Mouse (Mus musculus): ENCODE measurements around the gene Lmx1b. TPM values are rescaled to one million over a fixed set of nuclear protein-coding genes. Genes with fewer than 3 reads are reported as not detected.

Gene Lmx1b
- polyA plus RNA-seq, 1 experiment from 2014 or later = 0.85 TPM

GRCm38 (mm10) chr2:33555573-33555972 is 84.7 kb downstream of the Lmx1b start:
- H3K27me3 ChIP-seq (replicated peaks; ENCODE audit: low read depth, poor library complexity, severe bottlenecking) = peaks cover 50% of the 10 kb centered on the region
- no peaks in the 10 kb centered on the region for H3K36me3 ChIP-seq (replicated peaks)

GRCm38 (mm10) chr2:33552672-33553071 is 87.6 kb downstream of the Lmx1b start:
- Histone ChIP-seq H3K27me3 (replicated peaks; ENCODE audit: low read depth, poor library complexity, severe bottlenecking) (peaks cover 41% of the 10 kb centered on the region), H3K36me3 (replicated peaks) (no peaks in the 10 kb centered on the region), H3K9me3 (no peaks in the 10 kb centered on the region), H3K4me1 (no peaks in the 10 kb centered on the region), H3K27ac (replicated peaks) (no peak overlapping the region), H3K4me3 (no peak overlapping the region)
- WGBS = 59% methylated on average over 5 of the region's 5 CpGs
- no peak for DNase-seq (ENCODE audit: low spot score)

More at GRCm38 (mm10) chr2:33555573-33555972, 84.7 kb downstream of the Lmx1b start:
- no peak overlapping the region for H3K27ac ChIP-seq (replicated peaks)
- DNase-seq (ENCODE audit: low spot score) = no peak
- H3K4me1 ChIP-seq = peaks cover 14% of the 10 kb centered on the region
- no peak overlapping the region for H3K4me3 ChIP-seq
- no peaks in the 10 kb centered on the region for H3K9me3 ChIP-seq
- 76% methylated on average over 8 of the region's 8 CpGs for WGBS

- DNase-seq (ENCODE audit: low spot score) = no peak
- Histone ChIP-seq H3K4me3 (no peak overlapping the region), H3K4me1 (peaks cover 32% of the 10 kb centered on the region), H3K27ac (replicated peaks) (no peak overlapping the region), H3K27me3 (replicated peaks; ENCODE audit: low read depth, poor library complexity, severe bottlenecking) (peaks cover 64% of the 10 kb centered on the region), H3K36me3 (replicated peaks) (no peaks in the 10 kb centered on the region), H3K9me3 (no peaks in the 10 kb centered on the region)
- 90% methylated on average over 2 of the region's 2 CpGs for WGBS
These were observed 92.7 kb downstream of the Lmx1b start for GRCm38 (mm10) chr2:33547595-33547994.

GRCm38 (mm10) chr2:33546879-33547278 is 93.4 kb downstream of the Lmx1b start:
- WGBS = 35% methylated on average over 6 of the region's 6 CpGs

GRCm38 (mm10) chr2:33546051-33546450 is 94.3 kb downstream of the Lmx1b start:
- no peak overlapping the region for H3K27ac ChIP-seq (replicated peaks)
- H3K4me3 ChIP-seq = no peak overlapping the region
- peaks cover 32% of the 10 kb centered on the region for H3K4me1 ChIP-seq
- H3K9me3 ChIP-seq = no peaks in the 10 kb centered on the region
- peaks cover 77% of the 10 kb centered on the region for H3K27me3 ChIP-seq (replicated peaks; ENCODE audit: low read depth, poor library complexity, severe bottlenecking)
- 85% methylated on average over 5 of the region's 5 CpGs for WGBS
- no peaks in the 10 kb centered on the region for H3K36me3 ChIP-seq (replicated peaks)
- no peak for DNase-seq (ENCODE audit: low spot score)

More at GRCm38 (mm10) chr2:33546879-33547278, 93.4 kb downstream of the Lmx1b start:
- H3K9me3 ChIP-seq = no peaks in the 10 kb centered on the region
- H3K4me1 ChIP-seq = peaks cover 32% of the 10 kb centered on the region
- peaks cover 68% of the 10 kb centered on the region for H3K27me3 ChIP-seq (replicated peaks; ENCODE audit: low read depth, poor library complexity, severe bottlenecking)
- no peak overlapping the region for H3K27ac ChIP-seq (replicated peaks)
- no peak overlapping the region for H3K4me3 ChIP-seq
- H3K36me3 ChIP-seq (replicated peaks) = no peaks in the 10 kb centered on the region
- DNase-seq (ENCODE audit: low spot score) = no peak

- Histone ChIP-seq H3K36me3 (replicated peaks) (no peaks in the 10 kb centered on the region), H3K9me3 (no peaks in the 10 kb centered on the region), H3K27ac (replicated peaks) (no peak overlapping the region), H3K4me1 (peaks cover 32% of the 10 kb centered on the region), H3K4me3 (peak overlapping the region; percentile 64), H3K27me3 (replicated peaks; ENCODE audit: low read depth, poor library complexity, severe bottlenecking) (peaks cover 85% of the 10 kb centered on the region)
- no peak for DNase-seq (ENCODE audit: low spot score)
- WGBS = 21% methylated on average over 16 of the region's 16 CpGs
These were observed 95.3 kb downstream of the Lmx1b start for GRCm38 (mm10) chr2:33544781-33545566.

GRCm38 (mm10) chr2:33544203-33544762 is 96.0 kb downstream of the Lmx1b start:
- WGBS = 2% methylated on average over 43 of the region's 43 CpGs
- no peak overlapping the region; the same call in 1 of the 2 replicates for H3K27ac ChIP-seq (replicated peaks)
- peaks cover 91% of the 10 kb centered on the region for H3K27me3 ChIP-seq (replicated peaks; ENCODE audit: low read depth, poor library complexity, severe bottlenecking)

GRCm38 (mm10) chr2:33543429-33544202 is 96.7 kb downstream of the Lmx1b start:
- peak; percentile 66 for DNase-seq (ENCODE audit: low spot score)
- peaks cover 90% of the 10 kb centered on the region for H3K27me3 ChIP-seq (replicated peaks; ENCODE audit: low read depth, poor library complexity, severe bottlenecking)
- H3K4me3 ChIP-seq = peak overlapping the region; percentile 64
- WGBS = 2% methylated on average over 38 of the region's 38 CpGs
- no peak overlapping the region; the same call in 1 of the 2 replicates for H3K27ac ChIP-seq (replicated peaks)
- H3K9me3 ChIP-seq = no peaks in the 10 kb centered on the region
- peaks cover 32% of the 10 kb centered on the region for H3K4me1 ChIP-seq
- no peaks in the 10 kb centered on the region for H3K36me3 ChIP-seq (replicated peaks)

More at GRCm38 (mm10) chr2:33544203-33544762, 96.0 kb downstream of the Lmx1b start:
- DNase-seq (ENCODE audit: low spot score) = peak; percentile 56
- Histone ChIP-seq H3K36me3 (replicated peaks) (no peaks in the 10 kb centered on the region), H3K4me1 (peaks cover 32% of the 10 kb centered on the region), H3K9me3 (no peaks in the 10 kb centered on the region), H3K4me3 (peak overlapping the region; percentile 64)

GRCm38 (mm10) chr2:33542696-33543428 is 97.4 kb downstream of the Lmx1b start:
- Histone ChIP-seq H3K27ac (replicated peaks) (no peak overlapping the region), H3K27me3 (replicated peaks; ENCODE audit: low read depth, poor library complexity, severe bottlenecking) (peaks cover 84% of the 10 kb centered on the region)
- WGBS = 4% methylated on average over 11 of the region's 11 CpGs

GRCm38 (mm10) chr2:33525274-33526055 is 114.8 kb downstream of the Lmx1b start:
- no peaks in the 10 kb centered on the region for H3K36me3 ChIP-seq (replicated peaks)
- no peak overlapping the region for H3K4me3 ChIP-seq
- no peak for DNase-seq (ENCODE audit: low spot score)
- H3K27ac ChIP-seq (replicated peaks) = no peak overlapping the region
- no peaks in the 10 kb centered on the region for H3K4me1 ChIP-seq
- H3K9me3 ChIP-seq = peaks cover 13% of the 10 kb centered on the region
- 0 out of 2 replicates have a peak, but pooled peaks cover 4% of the 10 kb centered on the region for H3K27me3 ChIP-seq (replicated peaks; ENCODE audit: low read depth, poor library complexity, severe bottlenecking)
- 83% methylated on average over 5 of the region's 5 CpGs for WGBS

More at GRCm38 (mm10) chr2:33542696-33543428, 97.4 kb downstream of the Lmx1b start:
- Histone ChIP-seq H3K4me1 (peaks cover 32% of the 10 kb centered on the region), H3K4me3 (peak overlapping the region; percentile 64), H3K36me3 (replicated peaks) (no peaks in the 10 kb centered on the region), H3K9me3 (no peaks in the 10 kb centered on the region)
- peak; percentile 70 for DNase-seq (ENCODE audit: low spot score)

- Histone ChIP-seq H3K27me3 (replicated peaks; ENCODE audit: low read depth, poor library complexity, severe bottlenecking) (peaks cover 4% of the 10 kb centered on the region; the same call in 1 of the 2 replicates), H3K36me3 (replicated peaks) (no peaks in the 10 kb centered on the region), H3K9me3 (no peaks in the 10 kb centered on the region), H3K4me3 (no peak overlapping the region), H3K27ac (replicated peaks) (no peak overlapping the region), H3K4me1 (no peaks in the 10 kb centered on the region)
- WGBS = 82% methylated on average over 19 of the region's 19 CpGs
- no peak for DNase-seq (ENCODE audit: low spot score)
These were observed 124.5 kb downstream of the Lmx1b start for GRCm38 (mm10) chr2:33515856-33516255.

All from embryonic facial prominence, embryonic 10.5 days (tissue).